Mouse (Mus musculus) G1E (cell line): ENCODE data around the gene Zfp689. TPM values are rescaled to one million over a fixed set of nuclear protein-coding genes. Genes with fewer than 3 reads are reported as not detected.

Source experiments
- ATAC-seq: 2 replicates; pipeline ENCODE4 v1.8.0; 2016; ENCODE audit warnings: mild to moderate bottlenecking; ENCODE audit not compliant: insufficient number of reproducible peaks, poor library complexity, low FRiP score, severe bottlenecking; ENCODE audit errors: extremely low read depth
- DNase-seq: peaks from one replicate; pipeline ENCODE4 v3.0.0; 2012; ENCODE audit warnings: low spot score
- H3K27me3 ChIP-seq: 2 replicates; pipeline ENCODE4 v1.6.1; 2012; ENCODE audit warnings: mild to moderate bottlenecking, low read length, inconsistent platforms; ENCODE audit not compliant: insufficient read depth
- H3K36me3 ChIP-seq: replicated peaks from 2 replicates; pipeline ENCODE3; 2012; ENCODE audit warnings: mild to moderate bottlenecking, inconsistent platforms
- H3K4me1 ChIP-seq: 2 replicates; pipeline ENCODE4 v1.6.1; 2012; ENCODE audit warnings: low read depth, low read length, inconsistent platforms, mixed read lengths; ENCODE audit not compliant: insufficient read depth
- H3K4me3 ChIP-seq: 2 replicates; pipeline ENCODE4 v1.5.1; 2012; ENCODE audit warnings: low read depth, mild to moderate bottlenecking, inconsistent platforms, low read length, moderate library complexity, mixed read lengths
- H3K9me3 ChIP-seq: replicated peaks from 2 replicates; pipeline ENCODE4 v1.6.1; 2012; ENCODE audit warnings: inconsistent platforms
- CTCF ChIP-seq: IDR thresholded peaks from 2 replicates; pipeline ENCODE4 v1.5.1; 2012; ENCODE audit warnings: low read depth, low read length, inconsistent platforms, mixed read lengths
- GATA1 ChIP-seq: IDR thresholded peaks from 2 replicates; pipeline ENCODE4 v1.6.1; 2012; ENCODE audit warnings: borderline replicate concordance, low read length, inconsistent platforms, mixed read lengths
- GATA2 ChIP-seq: IDR thresholded peaks from 2 replicates; pipeline ENCODE4 v1.6.1; 2012; ENCODE audit warnings: low read depth, low read length, inconsistent platforms, borderline replicate concordance
- POLR2AphosphoS5 ChIP-seq: IDR thresholded peaks from 2 replicates; pipeline ENCODE4 v1.6.1; 2012; ENCODE audit warnings: low read depth, low read length, inconsistent platforms; ENCODE audit not compliant: insufficient replicate concordance
- TAL1 ChIP-seq: conservative IDR thresholded peaks from 2 replicates; pipeline ENCODE4 v1.6.1; 2012; ENCODE audit warnings: low read depth, low read length, inconsistent platforms, mixed read lengths
- polyA plus RNA-seq: library from polyadenylated mRNA; stranded (reverse); fragments of >175 nt; gene quantifications from 2 replicates; pipeline ENCODE4 v1.2.3, GENCODE M21; 2012
- total RNA-seq, 2 experiments: library from RNA; stranded (forward) in 1 of 2; stranded (reverse) in 1 of 2; fragments of 200-1000 nt in 1 of 2; fragments of >200 nt in 1 of 2; fragmentation: Nextera tagmentation in 1 of 2; gene quantifications; 2 replicates each; pipeline ENCODE4 v1.2.3; 2014 to 2017

The Zfp689 gene
- total and polyA plus RNA-seq, 3 experiments = 2.0 to 16.7 (median 7.1) TPM

GRCm38 (mm10) chr7:127453056-127453455, 4.1 kb upstream of the Zfp689 start:
- H3K9me3 ChIP-seq = peaks cover 4% of the 10 kb centered on the region
- TF ChIP-seq CTCF = no peak
- no peak for TF ChIP-seq GATA2
- no peak for TF ChIP-seq POLR2AphosphoS5
- TF ChIP-seq GATA1 = no peak
- no peak for TF ChIP-seq TAL1
- no peak for DNase-seq
- H3K36me3 ChIP-seq = peaks cover 73% of the 10 kb centered on the region
- H3K27me3 ChIP-seq = no peaks in the 10 kb centered on the region
- ATAC-seq = no peak
- no peak overlapping the region for H3K4me3 ChIP-seq
- peaks cover 46% of the 10 kb centered on the region for H3K4me1 ChIP-seq

DNA sequence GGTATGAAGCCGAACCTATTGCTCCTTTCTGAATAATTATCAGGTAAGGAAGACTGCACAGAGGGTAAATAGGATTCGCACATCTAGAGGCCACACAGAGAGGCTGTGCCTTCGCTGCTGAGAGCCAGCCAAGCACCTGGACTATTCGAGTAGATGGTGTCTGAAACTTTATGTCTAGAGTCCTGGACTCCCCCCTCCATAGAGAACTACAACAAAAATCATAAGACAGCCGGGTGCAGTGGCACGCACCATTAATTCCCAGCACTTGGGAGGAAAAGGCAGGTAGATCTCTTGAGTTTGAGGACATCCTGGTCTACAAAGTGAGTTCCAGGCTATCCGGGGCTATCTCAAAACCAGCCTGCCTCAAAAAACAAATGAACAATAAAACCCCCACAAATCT, 1.0 kb upstream of the Zfp689 start:
- Histone ChIP-seq H3K9me3 (no peaks in the 10 kb centered on the region), H3K27me3 (no peaks in the 10 kb centered on the region), H3K4me1 (peaks cover 56% of the 10 kb centered on the region), H3K36me3 (peaks cover 72% of the 10 kb centered on the region), H3K4me3 (peak overlapping the region; percentile 91)
- no peak for ATAC-seq
- TF ChIP-seq POLR2AphosphoS5 = no peak
- no peak for TF ChIP-seq GATA2
- TF ChIP-seq TAL1 = no peak
- TF ChIP-seq GATA1 = no peak
- no peak for TF ChIP-seq CTCF
- DNase-seq = no peak

DNA sequence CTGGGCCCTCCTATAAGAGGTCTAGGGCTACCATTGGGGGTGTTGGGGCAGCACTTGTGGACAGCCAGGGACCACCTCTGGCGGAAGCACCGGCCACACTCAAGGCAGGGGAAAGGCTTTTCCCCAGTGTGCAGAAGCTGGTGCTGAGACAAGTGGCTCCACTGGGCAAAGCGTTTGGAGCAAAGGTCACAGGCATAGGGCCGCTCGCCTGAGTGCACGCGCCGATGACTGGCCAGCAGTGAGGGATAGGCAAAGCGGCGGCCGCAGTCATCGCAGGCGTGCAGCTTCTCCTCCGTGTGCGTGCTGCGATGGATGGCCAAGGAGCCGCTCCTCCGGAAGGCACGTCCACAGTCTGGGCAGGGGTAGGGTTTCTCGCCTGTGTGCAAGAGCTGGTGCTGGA, 5.0 kb downstream of the Zfp689 start:
- Histone ChIP-seq H3K4me1 (peaks cover 15% of the 10 kb centered on the region), H3K36me3 (peaks cover 59% of the 10 kb centered on the region), H3K4me3 (no peak overlapping the region), H3K9me3 (peaks cover under 1% of the 10 kb centered on the region), H3K27me3 (no peaks in the 10 kb centered on the region)
- no peak for ATAC-seq
- DNase-seq = no peak
- no peak for TF ChIP-seq POLR2AphosphoS5
- no peak for TF ChIP-seq GATA1
- TF ChIP-seq CTCF = no peak
- TF ChIP-seq TAL1 = no peak
- no peak for TF ChIP-seq GATA2

DNA sequence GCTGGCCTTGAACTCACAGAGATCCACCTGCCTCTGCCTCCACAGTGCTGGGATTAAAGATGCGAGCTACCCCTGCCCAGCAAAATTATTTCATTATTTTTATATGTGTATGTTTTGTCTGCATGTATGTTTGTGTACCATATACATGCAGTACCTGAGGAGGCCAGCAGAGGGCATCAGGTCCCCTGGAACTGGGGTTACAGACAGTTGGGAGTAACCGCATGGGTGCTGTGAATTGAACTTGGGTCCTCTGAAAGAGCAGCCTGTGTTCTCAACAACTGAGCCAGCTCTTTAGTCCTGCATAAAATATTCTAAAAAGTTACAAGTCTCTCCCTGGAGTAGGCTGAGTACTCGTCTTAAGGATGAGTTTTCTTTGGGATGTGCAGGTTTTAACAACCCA, 11.2 kb downstream of the Zfp689 start:
- peaks cover 13% of the 10 kb centered on the region for H3K36me3 ChIP-seq
- no peak overlapping the region for H3K4me3 ChIP-seq
- peaks cover 13% of the 10 kb centered on the region for H3K27me3 ChIP-seq
- TF ChIP-seq TAL1 = no peak
- peak; percentile 47; the same call in 1 of the 2 replicates for TF ChIP-seq CTCF
- no peak for TF ChIP-seq GATA2
- TF ChIP-seq POLR2AphosphoS5 = no peak
- no peak for TF ChIP-seq GATA1
- no peaks in the 10 kb centered on the region for H3K4me1 ChIP-seq
- H3K9me3 ChIP-seq = peaks cover 16% of the 10 kb centered on the region
- ATAC-seq (no peak), DNase-seq (no peak)

GRCm38 (mm10) chr7:127435206-127435605, 13.8 kb downstream of the Zfp689 start:
- no peaks in the 10 kb centered on the region for H3K36me3 ChIP-seq
- no peak overlapping the region for H3K4me3 ChIP-seq
- no peak for ATAC-seq
- no peaks in the 10 kb centered on the region for H3K4me1 ChIP-seq
- TF ChIP-seq GATA1 (no peak), CTCF (no peak), TAL1 (no peak), POLR2AphosphoS5 (no peak), GATA2 (no peak)
- H3K27me3 ChIP-seq = peaks cover 19% of the 10 kb centered on the region
- H3K9me3 ChIP-seq = peaks cover 16% of the 10 kb centered on the region
- no peak for DNase-seq

DNA sequence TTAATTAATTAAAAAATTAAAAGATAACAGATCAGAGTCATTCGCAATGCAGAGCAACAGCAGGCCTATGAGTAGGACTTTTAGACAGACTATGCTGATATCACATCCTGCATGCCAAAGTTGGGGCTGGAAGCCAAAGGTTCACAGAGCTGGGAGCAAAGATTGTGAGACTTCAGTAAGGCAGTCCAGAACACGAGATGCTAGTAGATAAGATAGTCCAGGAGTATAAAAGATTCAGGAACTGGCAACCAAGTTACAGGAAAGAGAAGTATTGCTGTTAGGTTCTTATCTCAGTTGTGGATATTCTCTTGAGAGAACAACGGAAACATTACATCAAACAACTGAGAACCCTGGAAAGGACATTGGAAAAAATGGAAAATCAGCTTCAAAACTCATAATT, 22.6 kb downstream of the Zfp689 start:
- no peaks in the 10 kb centered on the region for H3K36me3 ChIP-seq
- H3K9me3 ChIP-seq = peaks cover 4% of the 10 kb centered on the region; the same call in 1 of the 2 replicates
- H3K27me3 ChIP-seq = peaks cover 18% of the 10 kb centered on the region
- DNase-seq (no peak), ATAC-seq (no peak; the same call in 1 of the 2 replicates)
- TF ChIP-seq GATA2 = no peak
- TF ChIP-seq POLR2AphosphoS5 = no peak
- H3K4me3 ChIP-seq = no peak overlapping the region
- H3K4me1 ChIP-seq = peaks cover 21% of the 10 kb centered on the region
